Mouse (Mus musculus) c-Kit-positive CD71-negative TER-119-negative erythroid progenitor cells, embryonic 14.5 days (primary cell): ENCODE results near the gene Gm45021.
A peak's percentile ranks its signal among the peaks of the same experiment; 100 is the strongest.

Experiments used
- DNase-seq: peaks from one replicate; pipeline ENCODE4 v3.0.0-alpha.2; 2013; ENCODE audit warnings: low read depth

Gm45021 gene

GRCm38 (mm10) chr6:48572572-48573061, 16.8 kb upstream of the Gm45021 start, which contains the start of gene Rarres2:
Rarres2 (minus strand) TSS chr6:48572789.
- no peak for DNase-seq

- no peak for DNase-seq
Observed at GRCm38 (mm10) chr6:48573280-48573679, 16.1 kb upstream of the Gm45021 start.

GRCm38 (mm10) chr6:48573981-48574380, 15.4 kb upstream of the Gm45021 start:
- no peak for DNase-seq

GRCm38 (mm10) chr6:48578736-48579135, 10.7 kb upstream of the Gm45021 start:
- DNase-seq = no peak

GRCm38 (mm10) chr6:48579215-48579648, 10.2 kb upstream of the Gm45021 start:
- no peak for DNase-seq

- DNase-seq = no peak
Observed at GRCm38 (mm10) chr6:48581257-48581656, 8.2 kb upstream of the Gm45021 start.

- DNase-seq = no peak
Observed at GRCm38 (mm10) chr6:48582037-48582436, 7.4 kb upstream of the Gm45021 start.

GRCm38 (mm10) chr6:48591221-48591845, 1.9 kb downstream of the Gm45021 start:
- no peak for DNase-seq

GRCm38 (mm10) chr6:48591871-48592270, 2.5 kb downstream of the Gm45021 start:
- no peak for DNase-seq

GRCm38 (mm10) chr6:48593158-48594042, 4.0 kb downstream of the Gm45021 start, which contains the start of the genes Repin1 and Gm44965:
Repin1 (plus strand) TSS chr6:48593883.
Gm44965 (plus strand) TSS chr6:48593941.
- DNase-seq = no peak

- no peak for DNase-seq
Observed at GRCm38 (mm10) chr6:48594043-48594738, 4.8 kb downstream of the Gm45021 start.

GRCm38 (mm10) chr6:48595278-48595677, 5.9 kb downstream of the Gm45021 start:
- DNase-seq = no peak

GRCm38 (mm10) chr6:48596545-48597232, 7.3 kb downstream of the Gm45021 start:
- no peak for DNase-seq

- no peak for DNase-seq
Observed at GRCm38 (mm10) chr6:48597233-48597625, 7.8 kb downstream of the Gm45021 start.

- DNase-seq = no peak
Observed at GRCm38 (mm10) chr6:48600594-48600993, 11.2 kb downstream of the Gm45021 start.

- peak; percentile 78 for DNase-seq
Observed at GRCm38 (mm10) chr6:48601271-48602079, 12.1 kb downstream of the Gm45021 start, which contains the start of gene Zfp775. Zfp775 (plus strand) TSS chr6:48602063.

- no peak for DNase-seq
Observed at GRCm38 (mm10) chr6:48602080-48602741, 12.8 kb downstream of the Gm45021 start.

GRCm38 (mm10) chr6:48608124-48608523, 18.7 kb downstream of the Gm45021 start:
- no peak for DNase-seq

- no peak for DNase-seq
Observed at GRCm38 (mm10) chr6:48609512-48609911, 20.1 kb downstream of the Gm45021 start.

GRCm38 (mm10) chr6:48610657-48611056, 21.2 kb downstream of the Gm45021 start:
- no peak for DNase-seq
